Mouse (Mus musculus): ENCODE results near the gene Cdk2ap1. TPM values are rescaled to one million over a fixed set of nuclear protein-coding genes. Genes with fewer than 3 reads are reported as not detected.

Gene Cdk2ap1
- polyA plus RNA-seq (2017; shearing (Covaris generic)): 117 TPM

GRCm38 (mm10) chr5:124362982-124363381 is at the start of gene Cdk2ap1:
Gene Cdk2ap1 (minus strand): TSS chr5:124363082.

GRCm38 (mm10) chr5:124327510-124328364 is 35.1 kb downstream of the Cdk2ap1 start, which contains the start of the genes Mphosph9 and 2810006K23Rik:
Gene Mphosph9 (minus strand): TSS chr5:124327972.
Gene 2810006K23Rik (plus strand): TSS chr5:124328089.

Other genes with a start within 250 kb of the Cdk2ap1 start
- 46.0 TPM for gene Arl6ip4, start 247.0 kb downstream of the Cdk2ap1 start, polyA plus RNA-seq (2017; shearing (Covaris generic))
- 6.6 TPM for gene Pitpnm2, start 113.3 kb downstream of the Cdk2ap1 start, polyA plus RNA-seq (2017; shearing (Covaris generic))
- 17.5 TPM for gene Mphosph9, start 35.1 kb downstream of the Cdk2ap1 start, polyA plus RNA-seq (2017; shearing (Covaris generic))
- 5.5 TPM for gene 2810006K23Rik, start 35.0 kb downstream of the Cdk2ap1 start, polyA plus RNA-seq (2017; shearing (Covaris generic))
- gene Sbno1, start 62.9 kb upstream of the Cdk2ap1 start, polyA plus RNA-seq (2017; shearing (Covaris generic)): 98.9 TPM
- 71.8 TPM for gene Kmt5a, start 76.8 kb upstream of the Cdk2ap1 start, polyA plus RNA-seq (2017; shearing (Covaris generic))
- gene Rilpl2, start 115.3 kb upstream of the Cdk2ap1 start, polyA plus RNA-seq (2017; shearing (Covaris generic)): 112 TPM
- gene Snrnp35, start 120.1 kb upstream of the Cdk2ap1 start, polyA plus RNA-seq (2017; shearing (Covaris generic)): 9.0 TPM
- gene Rilpl1, start 168.3 kb upstream of the Cdk2ap1 start, polyA plus RNA-seq (2017; shearing (Covaris generic)): 3.9 TPM
- gene Tmed2, start 177.6 kb upstream of the Cdk2ap1 start, polyA plus RNA-seq (2017; shearing (Covaris generic)): 614 TPM
- 14.6 TPM for gene Ddx55, start 189.8 kb upstream of the Cdk2ap1 start, polyA plus RNA-seq (2017; shearing (Covaris generic))
- 21.1 TPM for gene Eif2b1, start 216.0 kb upstream of the Cdk2ap1 start, polyA plus RNA-seq (2017; shearing (Covaris generic))
- gene Gtf2h3, start 216.1 kb upstream of the Cdk2ap1 start, polyA plus RNA-seq (2017; shearing (Covaris generic)): 19.6 TPM